Mouse (Mus musculus) Patski (cell line): ENCODE data around the gene H2-DMa. TPM values are rescaled to one million over a fixed set of nuclear protein-coding genes. Genes with fewer than 3 reads are reported as not detected.

Experiments
- ATAC-seq: fragments of 100-300 bp; one replicate; pipeline ENCODE4 v1.8.0; 2021
- CTCF ChIA-PET: fragments of 350-600 bp; sonication (Branson Sonifier 250); formaldehyde crosslinking; loops from one replicate; lab custom pipeline; 2022; ENCODE audit warnings: inconsistent platforms; lab: Charles Lee
- POLR2A ChIA-PET: fragments of 350-600 bp; sonication (Branson Sonifier 250); formaldehyde crosslinking; loops from one replicate; lab custom pipeline; 2022; ENCODE audit warnings: antibody characterized with exemption, inconsistent platforms; lab: Charles Lee
- DNase-seq: peaks from one replicate; pipeline ENCODE4 v3.0.0-alpha.2; 2011; ENCODE audit warnings: low read depth, low spot score
- H3K27me3 ChIP-seq: fragments of 371-371 bp; one replicate; pipeline ENCODE4 v1.5.1; 2021
- CTCF ChIP-seq: fragments of 100-300 bp; IDR thresholded peaks from one replicate; pipeline ENCODE4 v1.5.1; 2021
- in situ Hi-C: fragments of 300-500 bp; cut with MboI; formaldehyde crosslinking; loops from 3 replicates; pipeline ENCODE4 v1.11.1; 2018; ENCODE audit warnings: low pct_unique_long_range_greater_than_20kb, mixed read lengths
- polyA plus RNA-seq: library from polyadenylated mRNA; unstranded; gene quantifications from one replicate; pipeline ENCODE4 v1.2.3, GENCODE M21; 2021

The H2-DMa gene
- polyA plus RNA-seq, 1 experiment from 2014 or later = 17.1 TPM

GRCm38 (mm10) chr17:34183564-34184219, 64.4 kb downstream of the H2-DMa start:
- TF ChIP-seq CTCF = no peak
- H3K27me3 ChIP-seq = peaks cover 10% of the 10 kb centered on the region
- CTCF ChIA-PET = interaction anchor here (1.1 to 1.2 kb wide), 2 partner anchors 48 to 51 kb away, joined by 3 read pairs; no protein-coding TSS in a partner anchor
- no peak for ATAC-seq
- POLR2A ChIA-PET = no interaction called here
- DNase-seq = no peak
- in situ Hi-C loops = no loop called here

GRCm38 (mm10) chr17:34185526-34185925, 66.2 kb downstream of the H2-DMa start:
- DNase-seq = no peak
- no peak for ATAC-seq
- peaks cover 4% of the 10 kb centered on the region for H3K27me3 ChIP-seq
- CTCF ChIA-PET = interaction anchor here (1.2 kb wide), 1 partner anchor 15 kb away, joined by 3 read pairs; no protein-coding TSS in a partner anchor
- in situ Hi-C loops = no loop called here
- TF ChIP-seq CTCF = no peak
- POLR2A ChIA-PET = no interaction called here

GRCm38 (mm10) chr17:34186885-34187260, 67.5 kb downstream of the H2-DMa start:
- ChIA-PET CTCF (interaction anchor here (1.0 kb wide), 1 partner anchor 18 kb away, joined by 3 read pairs; no protein-coding TSS in a partner anchor), POLR2A (interaction anchor here (0.6 kb wide), 1 partner anchor 18 kb away, joined by 3 read pairs; no protein-coding TSS in a partner anchor)
- in situ Hi-C loops = no loop called here
- no peak for DNase-seq
- no peak for TF ChIP-seq CTCF
- ATAC-seq = no peak
- H3K27me3 ChIP-seq = peaks cover 4% of the 10 kb centered on the region

GRCm38 (mm10) chr17:34187261-34187916, 68.0 kb downstream of the H2-DMa start, which contains the start of the genes Tap1 and Psmb9:
Tap1 (plus strand) TSS chr17:34187553.
Psmb9 (minus strand) TSS chr17:34187764.
- DNase-seq (peak; percentile 82), ATAC-seq (peak; percentile 87)
- in situ Hi-C loops = no loop called here
- no peak for TF ChIP-seq CTCF
- ChIA-PET CTCF (interaction anchor here (1.0 kb wide), 1 partner anchor 17 kb away, joined by 3 read pairs; no protein-coding TSS in a partner anchor), POLR2A (no interaction called here)
- peaks cover 4% of the 10 kb centered on the region for H3K27me3 ChIP-seq

GRCm38 (mm10) chr17:34188010-34188409, 68.7 kb downstream of the H2-DMa start:
- ATAC-seq (peak; percentile 17), DNase-seq (no peak)
- peaks cover 4% of the 10 kb centered on the region for H3K27me3 ChIP-seq
- POLR2A ChIA-PET = no interaction called here
- no peak for TF ChIP-seq CTCF
- in situ Hi-C loops = no loop called here
- CTCF ChIA-PET = no interaction called here

Other genes with a start within 250 kb of the H2-DMa start
- not detected for gene Gm7029, start 245.7 kb upstream of the H2-DMa start, polyA plus RNA-seq
- 54.0 TPM for gene Kifc1, start 228.9 kb upstream of the H2-DMa start, polyA plus RNA-seq
- not detected for gene Platr17, start 214.4 kb upstream of the H2-DMa start, polyA plus RNA-seq
- 37.4 TPM for gene Daxx, start 210.1 kb upstream of the H2-DMa start, polyA plus RNA-seq
- gene Tapbp, start 203.6 kb upstream of the H2-DMa start, polyA plus RNA-seq = 155 TPM
- 30.7 TPM for gene Zbtb22, start 203.6 kb upstream of the H2-DMa start, polyA plus RNA-seq
- 59.6 TPM for gene Rgl2, start 190.0 kb upstream of the H2-DMa start, polyA plus RNA-seq
- 115 TPM for gene Pfdn6, start 179.2 kb upstream of the H2-DMa start, polyA plus RNA-seq
- 35.8 TPM for gene Wdr46, start 178.9 kb upstream of the H2-DMa start, polyA plus RNA-seq
- 2.8 TPM for gene B3galt4, start 168.1 kb upstream of the H2-DMa start, polyA plus RNA-seq
- 56.9 TPM for gene Vps52, start 163.7 kb upstream of the H2-DMa start, polyA plus RNA-seq
- gene Rps18, start 163.5 kb upstream of the H2-DMa start, polyA plus RNA-seq = 1,854 TPM
- 79.5 TPM for gene H2-K1, start 119.2 kb upstream of the H2-DMa start, polyA plus RNA-seq
- 31.1 TPM for gene Ring1, start 94.9 kb upstream of the H2-DMa start, polyA plus RNA-seq
- gene H2-Ke6, start 91.5 kb upstream of the H2-DMa start, polyA plus RNA-seq = 49.3 TPM
- 189 TPM for gene Slc39a7, start 87.9 kb upstream of the H2-DMa start, polyA plus RNA-seq
- gene Rxrb, start 87.7 kb upstream of the H2-DMa start, polyA plus RNA-seq = 57.1 TPM
- gene Col11a2, start 80.1 kb upstream of the H2-DMa start, polyA plus RNA-seq = 0.60 TPM
- gene H2-Oa, start 27.2 kb upstream of the H2-DMa start, polyA plus RNA-seq = not detected
- 239 TPM for gene Brd2, start 3.1 kb downstream of the H2-DMa start, polyA plus RNA-seq
- gene H2-DMb2, start 23.8 kb downstream of the H2-DMa start, polyA plus RNA-seq = 8.2 TPM
- gene H2-DMb1, start 33.5 kb downstream of the H2-DMa start, polyA plus RNA-seq = 36.6 TPM
- 7.0 TPM for gene Tap1, start 68.0 kb downstream of the H2-DMa start, polyA plus RNA-seq
- 1.3 TPM for gene Psmb9, start 68.2 kb downstream of the H2-DMa start, polyA plus RNA-seq
- 18.7 TPM for gene Psmb8, start 78.2 kb downstream of the H2-DMa start, polyA plus RNA-seq
- 38.2 TPM for gene Tap2, start 84.0 kb downstream of the H2-DMa start, polyA plus RNA-seq
- not detected for gene H2-Ob, start 119.4 kb downstream of the H2-DMa start, polyA plus RNA-seq
- 0.09 TPM for gene H2-Ab1, start 138.1 kb downstream of the H2-DMa start, polyA plus RNA-seq
- not detected for gene H2-Aa, start 168.3 kb downstream of the H2-DMa start, polyA plus RNA-seq
- gene H2-Eb1, start 186.3 kb downstream of the H2-DMa start, polyA plus RNA-seq = 0.32 TPM
- gene H2-Eb2, start 206.1 kb downstream of the H2-DMa start, polyA plus RNA-seq = not detected
- gene Btnl2, start 235.3 kb downstream of the H2-DMa start, polyA plus RNA-seq = not detected